Mouse (Mus musculus) subcutaneous adipose tissue, adult 2 months (tissue): Measurements from ENCODE around the gene Prl8a6. TPM values are rescaled to one million over a fixed set of nuclear protein-coding genes. Genes with fewer than 3 reads are reported as not detected.

Experiments used
- polyA plus RNA-seq: library from polyadenylated mRNA; depleted of rRNA; stranded (reverse); fragments of >200 nt; gene quantifications from 2 replicates; pipeline ENCODE4 v1.2.3, GENCODE M21; 2012; ENCODE audit warnings: low replicate concordance; rRNA removed

The Prl8a6 gene
- not detected in 2 replicates for polyA plus RNA-seq

GRCm38 (mm10) chr13:27438588-27438987, at the start of gene Prl8a6:
TSS of gene Prl8a6 (minus strand) at chr13:27438688.

GRCm38 (mm10) chr13:27390746-27391145, 47.7 kb downstream of the Prl8a6 start, which contains the start of gene Prl2b1:
TSS of gene Prl2b1 (minus strand) at chr13:27390846.

Other genes starting within 250 kb of the Prl8a6 start
- not detected in 2 replicates for gene Prl3c1, start 242.0 kb downstream of the Prl8a6 start, polyA plus RNA-seq
- not detected in 2 replicates for gene Prl3b1, start 196.8 kb downstream of the Prl8a6 start, polyA plus RNA-seq
- not detected in 2 replicates for gene Prl3a1, start 179.3 kb downstream of the Prl8a6 start, polyA plus RNA-seq
- not detected in 2 replicates for gene Prl6a1, start 126.1 kb downstream of the Prl8a6 start, polyA plus RNA-seq
- gene Prl8a2, start 93.0 kb downstream of the Prl8a6 start, polyA plus RNA-seq, result not detected in 2 replicates
- not detected in 2 replicates for gene Prl2b1, start 47.8 kb downstream of the Prl8a6 start, polyA plus RNA-seq
- gene Prl8a8, start 74.5 kb upstream of the Prl8a6 start, polyA plus RNA-seq, result not detected in 2 replicates
- gene Prl8a9, start 125.9 kb upstream of the Prl8a6 start, polyA plus RNA-seq, result not detected in 2 replicates
- not detected in 2 replicates for gene Prl8a1, start 143.5 kb upstream of the Prl8a6 start, polyA plus RNA-seq
- gene Prl7b1, start 171.9 kb upstream of the Prl8a6 start, polyA plus RNA-seq, result not detected in 2 replicates
- gene Prl7a1, start 203.8 kb upstream of the Prl8a6 start, polyA plus RNA-seq, result not detected in 2 replicates
- gene Prl7a2, start 229.3 kb upstream of the Prl8a6 start, polyA plus RNA-seq, result not detected in 2 replicates